Mouse (Mus musculus): ENCODE measurements at regions not wholly inside any gene's neighbourhood (a gene's known extent, or its start where the extent isn't known, plus 50 kb on each side); places are given as distances from the start of the nearest gene placed in this dataset.

DNA sequence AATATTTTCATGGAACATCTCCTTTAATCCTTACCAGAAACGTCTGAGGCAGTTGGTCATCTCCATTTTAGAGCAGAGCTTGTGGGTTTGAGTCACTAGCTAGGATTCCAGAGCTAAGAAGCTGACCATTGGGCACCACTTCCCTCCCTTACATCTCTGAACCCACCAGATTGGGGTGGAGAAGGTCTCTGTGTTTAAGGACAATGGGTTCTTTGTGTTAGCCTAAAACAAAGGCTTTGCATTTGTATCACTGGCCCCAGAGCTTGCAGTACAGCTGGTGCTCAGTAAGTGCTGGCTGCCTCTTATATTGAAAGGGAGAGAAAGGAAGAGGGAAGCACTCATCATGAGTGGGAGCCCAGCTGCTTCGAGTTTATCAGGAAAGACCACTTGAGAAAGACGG is 401.9 kb upstream of the Slc30a5 start:
- Histone ChIP-seq H3K36me3 (replicated peaks) (no peaks in the 10 kb centered on the region), H3K4me3 (ENCODE audit: low read depth, low read length) (no peak overlapping the region), H3K9me3 (replicated peaks) (no peaks in the 10 kb centered on the region), H3K27me3 (ENCODE audit: insufficient read depth, low read length) (no peaks in the 10 kb centered on the region; the same call in 1 of the 2 replicates), H3K4me1 (ENCODE audit: insufficient read depth, low read depth, low read length) (no peaks in the 10 kb centered on the region)
- TF ChIP-seq GATA1 (IDR thresholded peaks at IDR 0.05; ENCODE audit: borderline replicate concordance, low read length) (no peak), CTCF (IDR thresholded peaks at IDR 0.05; ENCODE audit: low read depth, low read length) (no peak), TAL1 (conservative IDR thresholded peaks at IDR 0.05; ENCODE audit: low read depth, low read length) (no peak), GATA2 (IDR thresholded peaks at IDR 0.05; ENCODE audit: borderline replicate concordance, low read depth, low read length) (no peak), POLR2AphosphoS5 (IDR thresholded peaks at IDR 0.05; ENCODE audit: insufficient replicate concordance, low read depth, low read length) (no peak)
- no peak for ATAC-seq (ENCODE audit: extremely low read depth, insufficient number of reproducible peaks, low FRiP score, poor library complexity, severe bottlenecking)
- DNase-seq (ENCODE audit: low spot score) = no peak

DNA sequence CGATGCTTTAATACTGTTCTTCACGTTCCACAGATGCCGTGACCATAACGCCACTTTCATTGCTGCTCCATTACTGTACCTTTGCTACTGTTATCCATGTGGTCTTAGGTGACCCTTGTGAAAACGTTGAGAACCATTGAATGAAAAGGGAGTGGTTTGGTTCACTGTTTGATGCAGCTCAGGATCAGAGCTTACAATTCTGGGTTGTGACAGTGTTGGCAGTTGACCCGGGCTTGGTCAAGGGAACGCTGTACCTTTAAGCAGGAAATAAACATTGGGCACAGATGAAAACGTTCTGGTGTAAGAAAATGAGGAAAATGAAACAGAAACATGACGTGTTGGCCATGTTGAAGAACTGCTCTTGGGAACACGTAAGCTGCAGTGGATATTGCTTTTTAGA is 401.3 kb upstream of the Slc30a5 start:
- Histone ChIP-seq H3K36me3 (replicated peaks) (no peaks in the 10 kb centered on the region), H3K4me1 (ENCODE audit: insufficient read depth, low read depth, low read length) (no peaks in the 10 kb centered on the region), H3K27me3 (ENCODE audit: insufficient read depth, low read length) (no peaks in the 10 kb centered on the region; the same call in 1 of the 2 replicates), H3K4me3 (ENCODE audit: low read depth, low read length) (no peak overlapping the region), H3K9me3 (replicated peaks) (no peaks in the 10 kb centered on the region)
- TF ChIP-seq GATA2 (IDR thresholded peaks at IDR 0.05; ENCODE audit: borderline replicate concordance, low read depth, low read length) = no peak
- TF ChIP-seq POLR2AphosphoS5 (IDR thresholded peaks at IDR 0.05; ENCODE audit: insufficient replicate concordance, low read depth, low read length) = no peak
- TF ChIP-seq TAL1 (conservative IDR thresholded peaks at IDR 0.05; ENCODE audit: low read depth, low read length) = no peak
- TF ChIP-seq CTCF (IDR thresholded peaks at IDR 0.05; ENCODE audit: low read depth, low read length) = no peak
- TF ChIP-seq GATA1 (IDR thresholded peaks at IDR 0.05; ENCODE audit: borderline replicate concordance, low read length) = no peak
- DNase-seq (ENCODE audit: low spot score) (no peak), ATAC-seq (ENCODE audit: extremely low read depth, insufficient number of reproducible peaks, low FRiP score, poor library complexity, severe bottlenecking) (no peak)

DNA sequence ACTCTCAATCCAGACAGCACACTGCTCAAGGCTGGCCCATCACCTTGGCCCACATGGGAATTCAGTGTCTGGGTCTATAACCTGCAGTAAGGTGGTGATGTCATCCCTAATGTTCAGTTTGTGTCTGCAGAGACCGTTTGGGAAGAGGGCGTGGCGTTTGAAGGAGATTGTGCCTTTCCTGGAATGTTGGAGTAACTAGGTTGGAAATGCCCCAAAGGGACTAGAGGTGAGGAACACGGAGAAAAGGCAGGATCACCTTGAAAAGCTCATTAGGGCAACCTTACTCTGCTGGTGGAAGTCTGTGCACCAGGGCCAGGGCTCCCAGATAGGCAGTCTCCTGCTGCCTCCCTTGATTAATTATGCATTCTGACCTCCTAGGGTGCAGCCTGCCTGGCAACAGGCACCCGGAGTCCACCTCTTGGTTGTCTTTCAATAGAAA is 400.6 kb upstream of the Slc30a5 start:
- Histone ChIP-seq H3K9me3 (replicated peaks) (no peaks in the 10 kb centered on the region), H3K36me3 (replicated peaks) (no peaks in the 10 kb centered on the region), H3K27me3 (ENCODE audit: insufficient read depth, low read length) (no peaks in the 10 kb centered on the region; the same call in 1 of the 2 replicates), H3K4me1 (ENCODE audit: insufficient read depth, low read depth, low read length) (no peaks in the 10 kb centered on the region), H3K4me3 (ENCODE audit: low read depth, low read length) (no peak overlapping the region)
- DNase-seq (ENCODE audit: low spot score) = no peak
- no peak for ATAC-seq (ENCODE audit: extremely low read depth, insufficient number of reproducible peaks, low FRiP score, poor library complexity, severe bottlenecking)
- no peak for TF ChIP-seq POLR2AphosphoS5 (IDR thresholded peaks at IDR 0.05; ENCODE audit: insufficient replicate concordance, low read depth, low read length)
- no peak for TF ChIP-seq TAL1 (conservative IDR thresholded peaks at IDR 0.05; ENCODE audit: low read depth, low read length)
- TF ChIP-seq GATA2 (IDR thresholded peaks at IDR 0.05; ENCODE audit: borderline replicate concordance, low read depth, low read length) = no peak
- TF ChIP-seq CTCF (IDR thresholded peaks at IDR 0.05; ENCODE audit: low read depth, low read length) = no peak

DNA sequence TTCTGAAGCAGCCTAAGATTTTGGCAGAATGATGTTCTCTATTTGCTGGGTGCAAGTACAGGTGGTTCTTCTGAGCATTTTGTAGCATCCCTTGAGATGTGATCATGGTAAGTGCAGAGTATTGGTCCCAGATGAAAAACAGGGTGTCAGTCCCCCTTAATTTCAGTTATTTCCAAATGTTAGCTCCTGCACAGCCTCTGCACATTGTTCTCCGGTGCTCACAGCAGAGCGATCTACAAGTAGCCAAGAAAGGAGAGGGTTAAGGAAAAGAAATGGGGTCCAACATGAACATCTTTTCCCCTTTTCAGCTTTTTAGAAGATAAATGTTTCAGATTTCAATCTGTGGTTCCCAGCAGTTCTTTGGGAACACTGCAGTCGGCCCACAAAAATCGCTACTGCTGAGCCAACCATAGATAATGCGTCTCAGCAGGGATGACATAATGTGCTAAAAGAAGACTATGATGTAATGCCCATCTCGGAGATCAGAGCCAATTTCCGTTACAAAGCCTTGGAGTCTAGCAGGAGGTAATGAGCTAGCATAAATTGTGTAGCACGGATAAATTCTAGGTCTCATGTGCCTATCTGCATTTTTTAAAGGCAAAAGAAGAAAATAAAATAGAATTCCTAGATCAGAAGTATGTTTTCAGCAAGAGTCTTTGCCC is 400.1 kb upstream of the Slc30a5 start:
- Histone ChIP-seq H3K9me3 (replicated peaks) (no peaks in the 10 kb centered on the region), H3K36me3 (replicated peaks) (no peaks in the 10 kb centered on the region), H3K4me1 (ENCODE audit: insufficient read depth, low read depth, low read length) (no peaks in the 10 kb centered on the region), H3K4me3 (ENCODE audit: low read depth, low read length) (no peak overlapping the region), H3K27me3 (ENCODE audit: insufficient read depth, low read length) (no peaks in the 10 kb centered on the region; the same call in 1 of the 2 replicates)
- TF ChIP-seq TAL1 (conservative IDR thresholded peaks at IDR 0.05; ENCODE audit: low read depth, low read length) (no peak), GATA2 (IDR thresholded peaks at IDR 0.05; ENCODE audit: borderline replicate concordance, low read depth, low read length) (no peak), GATA1 (IDR thresholded peaks at IDR 0.05; ENCODE audit: borderline replicate concordance, low read length) (no peak), POLR2AphosphoS5 (IDR thresholded peaks at IDR 0.05; ENCODE audit: insufficient replicate concordance, low read depth, low read length) (no peak), CTCF (IDR thresholded peaks at IDR 0.05; ENCODE audit: low read depth, low read length) (no peak)
- ATAC-seq (ENCODE audit: extremely low read depth, insufficient number of reproducible peaks, low FRiP score, poor library complexity, severe bottlenecking) (no peak), DNase-seq (ENCODE audit: low spot score) (no peak)

DNA sequence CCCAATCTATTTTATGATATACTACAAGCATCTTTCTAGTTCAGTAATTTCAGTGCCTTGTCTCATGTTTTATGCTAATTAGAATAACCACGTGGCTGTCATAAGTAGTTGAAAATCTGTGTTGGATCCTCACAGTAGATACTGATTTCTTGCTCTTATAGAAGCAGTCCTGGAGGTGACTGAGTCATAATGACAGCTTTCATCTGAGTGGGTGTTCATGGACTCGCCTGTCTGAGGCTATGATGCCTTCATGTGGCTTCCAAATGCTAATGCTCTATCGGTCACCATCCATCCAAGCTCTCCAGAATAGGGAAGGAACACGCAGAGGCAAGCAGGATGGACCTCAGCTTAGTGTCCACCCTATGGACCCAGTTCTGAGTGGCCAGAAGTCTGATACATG is 396.6 kb upstream of the Slc30a5 start:
- DNase-seq (ENCODE audit: low spot score) (no peak), ATAC-seq (ENCODE audit: extremely low read depth, insufficient number of reproducible peaks, low FRiP score, poor library complexity, severe bottlenecking) (no peak)
- H3K27me3 ChIP-seq (ENCODE audit: insufficient read depth, low read length) = peaks cover 3% of the 10 kb centered on the region
- no peaks in the 10 kb centered on the region for H3K36me3 ChIP-seq (replicated peaks)
- no peaks in the 10 kb centered on the region for H3K9me3 ChIP-seq (replicated peaks)
- no peaks in the 10 kb centered on the region for H3K4me1 ChIP-seq (ENCODE audit: insufficient read depth, low read depth, low read length)
- no peak for TF ChIP-seq POLR2AphosphoS5 (IDR thresholded peaks at IDR 0.05; ENCODE audit: insufficient replicate concordance, low read depth, low read length)
- TF ChIP-seq GATA1 (IDR thresholded peaks at IDR 0.05; ENCODE audit: borderline replicate concordance, low read length) = no peak
- no peak for TF ChIP-seq GATA2 (IDR thresholded peaks at IDR 0.05; ENCODE audit: borderline replicate concordance, low read depth, low read length)
- TF ChIP-seq TAL1 (conservative IDR thresholded peaks at IDR 0.05; ENCODE audit: low read depth, low read length) = no peak
- H3K4me3 ChIP-seq (ENCODE audit: low read depth, low read length) = no peak overlapping the region

DNA sequence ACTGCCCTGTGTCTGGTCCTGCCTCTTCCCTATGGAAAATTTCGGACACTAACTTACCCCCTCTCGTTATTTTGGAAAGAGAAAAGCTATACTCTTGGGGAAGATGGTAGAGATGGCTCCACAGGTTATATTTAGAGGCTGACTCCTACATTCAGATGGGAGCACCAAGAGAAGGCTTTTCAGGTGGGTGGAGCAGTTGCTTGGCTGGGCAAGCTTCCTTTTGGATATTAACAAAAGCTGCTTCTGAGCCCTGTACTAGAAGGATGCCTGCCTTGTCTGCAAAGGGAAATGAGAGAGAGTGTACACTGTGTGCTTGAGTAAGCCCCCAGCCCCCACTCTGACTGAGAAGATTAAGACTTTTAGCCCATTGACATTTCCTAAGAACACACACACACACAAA is 392.1 kb upstream of the Slc30a5 start:
- Histone ChIP-seq H3K36me3 (replicated peaks) (no peaks in the 10 kb centered on the region), H3K9me3 (replicated peaks) (no peaks in the 10 kb centered on the region), H3K27me3 (ENCODE audit: insufficient read depth, low read length) (peaks cover 3% of the 10 kb centered on the region; the same call in 1 of the 2 replicates), H3K4me3 (ENCODE audit: low read depth, low read length) (no peak overlapping the region), H3K4me1 (ENCODE audit: insufficient read depth, low read depth, low read length) (no peaks in the 10 kb centered on the region)
- DNase-seq (ENCODE audit: low spot score) (no peak), ATAC-seq (ENCODE audit: extremely low read depth, insufficient number of reproducible peaks, low FRiP score, poor library complexity, severe bottlenecking) (no peak)
- no peak for TF ChIP-seq GATA1 (IDR thresholded peaks at IDR 0.05; ENCODE audit: borderline replicate concordance, low read length)
- no peak for TF ChIP-seq GATA2 (IDR thresholded peaks at IDR 0.05; ENCODE audit: borderline replicate concordance, low read depth, low read length)

Data from G1E (cell line).